Mouse (Mus musculus) heart, embryonic 11.5 days (tissue): Measurements from ENCODE around the gene Gm20388. TPM values are rescaled to one million over a fixed set of nuclear protein-coding genes. Genes with fewer than 3 reads are reported as not detected.

ENCODE experiments used
- ATAC-seq: fragments of 200-750 bp; cut with Nextera tagmentation; replicated peaks from 2 replicates; pipeline ENCODE4 v1.8.0; 2017; ENCODE audit warnings: moderate library complexity; ENCODE audit not compliant: insufficient number of reproducible peaks, low FRiP score, low TSS enrichment
- H3K27ac ChIP-seq: fragments of 300-500 bp; sonication (generic); 2 replicates; pipeline ENCODE4 v1.5.1; 2014; ENCODE audit warnings: mild to moderate bottlenecking, low read depth, low read length
- H3K27me3 ChIP-seq: fragments of 300-500 bp; sonication (generic); 2 replicates; pipeline ENCODE4 v1.6.1; 2014; ENCODE audit warnings: mild to moderate bottlenecking, low read length, mixed read lengths; ENCODE audit not compliant: control insufficient read depth, insufficient read depth
- H3K36me3 ChIP-seq: fragments of 300-500 bp; sonication (generic); 2 replicates; pipeline ENCODE4 v1.6.1; 2014; ENCODE audit warnings: mild to moderate bottlenecking, low read length, moderate library complexity, mixed read lengths; ENCODE audit not compliant: control insufficient read depth, insufficient read depth
- H3K4me1 ChIP-seq: fragments of 300-500 bp; sonication (generic); 2 replicates; pipeline ENCODE4 v1.6.1; 2014; ENCODE audit warnings: low read length; ENCODE audit not compliant: control insufficient read depth, insufficient read depth
- H3K4me2 ChIP-seq: fragments of 300-500 bp; sonication (generic); 2 replicates; pipeline ENCODE4 v1.6.1; 2014; ENCODE audit warnings: mild to moderate bottlenecking, moderate library complexity
- H3K4me3 ChIP-seq: fragments of 300-500 bp; sonication (generic); 2 replicates; pipeline ENCODE4 v1.5.1; 2014; ENCODE audit warnings: low read depth, low read length
- H3K9ac ChIP-seq: fragments of 300-500 bp; sonication (generic); 2 replicates; pipeline ENCODE4 v1.6.1; 2014; ENCODE audit warnings: mild to moderate bottlenecking, low read depth, low read length, moderate library complexity
- H3K9me3 ChIP-seq: fragments of 300-500 bp; sonication (generic); replicated peaks from 2 replicates; pipeline ENCODE4 v1.6.1; 2016; ENCODE audit warnings: low read length; ENCODE audit not compliant: control insufficient read depth
- whole genome bisulfite sequencing: fragments of 180-500 bp; shearing (Covaris S2); extraction: QIAGEN DNeasy Blood & Tissue Kit; methylation state at CpG from one replicate; pipeline ENCODE4 v1.1.7; 2014; ENCODE audit not compliant: insufficient replicate concordance; 5-methylcytosine and 5-hydroxymethylcytosine counted together
- polyA plus RNA-seq: library from polyadenylated mRNA; unstranded; fragments of >200 nt; fragmentation: Nextera tagmentation; extraction: Ambion mirVana; gene quantifications from 2 replicates; pipeline ENCODE4 v1.2.1, GENCODE M21; 2014

Gm20388 gene
- polyA plus RNA-seq, 1 experiment from 2014 or later = 6.4 TPM

GRCm38 (mm10) chr8:120807719-120808118, 897.1 kb downstream of the Gm20388 start:
- Histone ChIP-seq H3K4me2 (no peak overlapping the region), H3K9me3 (no peaks in the 10 kb centered on the region), H3K27me3 (peaks cover 28% of the 10 kb centered on the region), H3K27ac (no peak overlapping the region), H3K4me3 (no peak overlapping the region), H3K9ac (no peak overlapping the region), H3K4me1 (peaks cover 17% of the 10 kb centered on the region), H3K36me3 (no peaks in the 10 kb centered on the region)
- ATAC-seq = no peak
- 28% methylated on average over 6 of the region's 6 CpGs for WGBS

GRCm38 (mm10) chr8:120809050-120809449, 898.4 kb downstream of the Gm20388 start:
- H3K4me2 ChIP-seq = no peak overlapping the region
- no peaks in the 10 kb centered on the region for H3K9me3 ChIP-seq
- peaks cover 28% of the 10 kb centered on the region for H3K27me3 ChIP-seq
- no peaks in the 10 kb centered on the region for H3K36me3 ChIP-seq
- ATAC-seq = no peak
- peaks cover 17% of the 10 kb centered on the region for H3K4me1 ChIP-seq
- 62% methylated on average over 7 of the region's 7 CpGs for WGBS
- H3K9ac ChIP-seq = no peak overlapping the region
- no peak overlapping the region for H3K4me3 ChIP-seq
- H3K27ac ChIP-seq = no peak overlapping the region

GRCm38 (mm10) chr8:120811953-120812352, 901.3 kb downstream of the Gm20388 start:
- Histone ChIP-seq H3K4me1 (peaks cover 14% of the 10 kb centered on the region; the same call in 1 of the 2 replicates), H3K4me3 (no peak overlapping the region), H3K27ac (no peak overlapping the region), H3K9ac (no peak overlapping the region), H3K4me2 (no peak overlapping the region), H3K36me3 (no peaks in the 10 kb centered on the region), H3K27me3 (peaks cover 19% of the 10 kb centered on the region), H3K9me3 (no peaks in the 10 kb centered on the region)
- 52% methylated on average over 2 of the region's 2 CpGs for WGBS
- no peak for ATAC-seq

GRCm38 (mm10) chr8:120813028-120813427, 902.4 kb downstream of the Gm20388 start:
- Histone ChIP-seq H3K27me3 (peaks cover 19% of the 10 kb centered on the region), H3K27ac (no peak overlapping the region)

GRCm38 (mm10) chr8:120813839-120814238, 903.2 kb downstream of the Gm20388 start:
- no peak for ATAC-seq
- Histone ChIP-seq H3K27ac (no peak overlapping the region), H3K9me3 (no peaks in the 10 kb centered on the region), H3K4me1 (0 out of 2 replicates have a peak, but pooled peaks cover 3% of the 10 kb centered on the region), H3K36me3 (no peaks in the 10 kb centered on the region), H3K27me3 (peaks cover 15% of the 10 kb centered on the region), H3K4me2 (no peak overlapping the region), H3K4me3 (no peak overlapping the region), H3K9ac (no peak overlapping the region)
- 67% methylated on average over 7 of the region's 7 CpGs for WGBS

More at GRCm38 (mm10) chr8:120813028-120813427, 902.4 kb downstream of the Gm20388 start:
- H3K4me2 ChIP-seq = no peak overlapping the region
- H3K4me1 ChIP-seq = 0 out of 2 replicates have a peak, but pooled peaks cover 6% of the 10 kb centered on the region
- no peaks in the 10 kb centered on the region for H3K36me3 ChIP-seq
- 57% methylated on average over 2 of the region's 2 CpGs for WGBS
- no peaks in the 10 kb centered on the region for H3K9me3 ChIP-seq
- no peak overlapping the region for H3K9ac ChIP-seq
- no peak for ATAC-seq
- H3K4me3 ChIP-seq = no peak overlapping the region

- Histone ChIP-seq H3K27me3 (peaks cover 17% of the 10 kb centered on the region), H3K9ac (no peak overlapping the region), H3K9me3 (no peaks in the 10 kb centered on the region; the same call in 1 of the 2 replicates), H3K36me3 (no peaks in the 10 kb centered on the region), H3K4me3 (no peak overlapping the region), H3K4me1 (no peaks in the 10 kb centered on the region), H3K4me2 (no peak overlapping the region), H3K27ac (no peak overlapping the region)
- WGBS = 62% methylated on average over 5 of the region's 5 CpGs
- ATAC-seq = no peak
Observed at GRCm38 (mm10) chr8:120816371-120816770, 905.7 kb downstream of the Gm20388 start.

- H3K9ac ChIP-seq = no peak overlapping the region
Observed at GRCm38 (mm10) chr8:120819906-120820305, 909.3 kb downstream of the Gm20388 start.

GRCm38 (mm10) chr8:120821399-120822170, 910.9 kb downstream of the Gm20388 start:
- 0 out of 2 replicates have a peak, but pooled peaks cover 3% of the 10 kb centered on the region for H3K4me1 ChIP-seq
- H3K4me3 ChIP-seq = no peak overlapping the region
- peaks cover 26% of the 10 kb centered on the region for H3K27me3 ChIP-seq
- no peak overlapping the region for H3K4me2 ChIP-seq
- WGBS = 19% methylated on average over 9 of the region's 9 CpGs
- ATAC-seq = no peak
- no peaks in the 10 kb centered on the region for H3K36me3 ChIP-seq
- no peak overlapping the region for H3K27ac ChIP-seq
- no peaks in the 10 kb centered on the region; the same call in 1 of the 2 replicates for H3K9me3 ChIP-seq
- H3K9ac ChIP-seq = no peak overlapping the region

More at GRCm38 (mm10) chr8:120819906-120820305, 909.3 kb downstream of the Gm20388 start:
- Histone ChIP-seq H3K4me2 (no peak overlapping the region), H3K36me3 (no peaks in the 10 kb centered on the region), H3K9me3 (no peaks in the 10 kb centered on the region; the same call in 1 of the 2 replicates), H3K27ac (no peak overlapping the region), H3K27me3 (peaks cover 19% of the 10 kb centered on the region), H3K4me1 (no peaks in the 10 kb centered on the region), H3K4me3 (no peak overlapping the region)
- no peak for ATAC-seq
